Mouse (Mus musculus) cortical plate, adult 2 months (tissue): ENCODE measurements around the gene Pomgnt1. TPM values are rescaled to one million over a fixed set of nuclear protein-coding genes. Genes with fewer than 3 reads are reported as not detected.
A peak's percentile ranks its signal among the peaks of the same experiment; 100 is the strongest.

Experiments used
- H3K27ac ChIP-seq: fragments of 200-500 bp; 2 replicates; pipeline ENCODE4 v1.5.1; 2012; ENCODE audit warnings: low read length, control low read depth, inconsistent platforms; ENCODE audit not compliant: insufficient read depth
- H3K4me1 ChIP-seq: fragments of 200-500 bp; 2 replicates; pipeline ENCODE4 v1.6.1; 2011; ENCODE audit warnings: low read length; ENCODE audit not compliant: control insufficient read depth, insufficient read depth
- H3K4me3 ChIP-seq: fragments of 200-500 bp; 2 replicates; pipeline ENCODE4 v1.5.1; 2011; ENCODE audit warnings: mild to moderate bottlenecking, low read length, control low read depth; ENCODE audit not compliant: insufficient read depth
- CTCF ChIP-seq: fragments of 200-500 bp; IDR thresholded peaks from 2 replicates; pipeline ENCODE4 v1.5.1; 2011; ENCODE audit warnings: mild to moderate bottlenecking, control low read depth, low read length; ENCODE audit not compliant: insufficient read depth; ENCODE audit errors: extremely low read depth
- POLR2A ChIP-seq: fragments of 200-500 bp; IDR thresholded peaks from 2 replicates; pipeline ENCODE4 v1.6.1; 2011; ENCODE audit warnings: mild to moderate bottlenecking, low read length, control low read depth; ENCODE audit not compliant: insufficient read depth; ENCODE audit errors: extremely low read depth
- polyA plus RNA-seq: library from polyadenylated mRNA; depleted of rRNA; stranded (reverse); fragments of >200 nt; gene quantifications from 2 replicates; pipeline ENCODE4 v1.2.3, GENCODE M21; 2012

Gene Pomgnt1
- polyA plus RNA-seq, 1 experiment: 80.3 TPM

- Histone ChIP-seq H3K27ac (no peak within 1 kb of the TSS), H3K4me1 (no peaks in the 10 kb centered on the region)
- TF ChIP-seq CTCF (no peak), POLR2A (no peak)
Measured at GRCm38 (mm10) chr4:116167404-116167803, 43.8 kb downstream of the Pomgnt1 start, which contains the start of gene Tspan1. Gene Tspan1 (minus strand): TSS chr4:116167601.

DNA sequence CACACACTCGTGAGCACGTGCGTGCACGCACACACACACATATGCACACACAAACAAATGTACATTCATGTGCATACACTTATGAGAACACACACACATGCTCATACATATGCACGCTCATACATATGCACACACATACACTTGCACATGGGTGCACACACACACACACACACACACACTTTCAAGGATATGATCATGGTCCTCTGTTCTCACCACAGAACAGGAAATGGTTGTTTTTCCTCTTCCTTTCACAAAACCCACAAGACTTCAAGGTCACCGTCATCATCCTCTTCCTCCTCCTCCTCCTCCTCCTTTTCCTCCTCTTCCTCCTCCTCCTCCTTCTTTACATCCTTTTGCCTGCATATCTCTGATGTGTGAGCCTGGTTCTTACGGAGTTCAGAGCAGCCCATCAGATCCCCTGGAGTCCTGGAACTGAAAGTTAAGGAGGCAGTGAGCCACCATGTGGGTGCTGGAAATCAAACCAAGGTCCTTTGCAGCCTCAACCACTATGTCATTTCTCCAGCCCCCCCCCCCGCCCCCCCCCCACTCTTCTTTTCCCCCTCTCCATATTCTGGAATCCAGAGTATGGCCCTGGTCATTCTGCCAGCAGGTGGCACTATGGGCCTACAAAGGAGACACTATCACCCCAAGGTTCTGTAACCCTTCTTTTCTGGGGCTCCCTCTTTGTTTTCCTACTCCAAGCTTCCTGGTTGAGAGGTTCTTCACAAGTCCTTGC, 45.1 kb downstream of the Pomgnt1 start:
- Histone ChIP-seq H3K4me1 (no peaks in the 10 kb centered on the region), H3K4me3 (no peak overlapping the region), H3K27ac (no peak overlapping the region)
- TF ChIP-seq CTCF: peak; percentile 77
- TF ChIP-seq POLR2A: no peak

More at GRCm38 (mm10) chr4:116167404-116167803, 43.8 kb downstream of the Pomgnt1 start, which contains the start of gene Tspan1:
- no peak within 1 kb of the TSS for H3K4me3 ChIP-seq

DNA sequence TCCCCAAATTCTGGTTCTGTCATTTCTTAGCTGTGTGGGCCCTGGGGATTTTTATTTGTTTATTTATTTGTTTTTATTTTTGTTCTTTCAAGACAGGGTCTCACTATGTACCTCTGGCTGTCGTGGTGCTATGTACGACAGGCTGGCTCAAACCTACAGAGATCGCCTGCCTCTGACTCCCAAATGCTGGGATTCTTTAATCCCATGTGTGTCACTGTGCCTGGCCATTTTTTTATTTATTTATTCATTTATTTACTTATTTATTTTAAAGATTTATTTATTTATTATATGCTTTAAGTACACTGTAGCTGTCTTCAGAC, 45.7 kb downstream of the Pomgnt1 start:
- TF ChIP-seq CTCF (no peak), POLR2A (no peak)
- peaks cover 2% of the 10 kb centered on the region for H3K4me1 ChIP-seq
- H3K4me3 ChIP-seq: no peak overlapping the region
- no peak overlapping the region for H3K27ac ChIP-seq

GRCm38 (mm10) chr4:116173072-116173471, 49.4 kb downstream of the Pomgnt1 start, which contains the start of the genes 1700042G07Rik and Gm49337:
Gene 1700042G07Rik (plus strand): TSS chr4:116173372.
Gene Gm49337 (plus strand): TSS chr4:116173384.
- Histone ChIP-seq H3K4me1 (peaks cover 7% of the 10 kb centered on the region), H3K4me3 (no peak within 1 kb of the TSS), H3K27ac (no peak within 1 kb of the TSS)
- TF ChIP-seq CTCF (no peak), POLR2A (no peak)

GRCm38 (mm10) chr4:116173752-116174151, 50.1 kb downstream of the Pomgnt1 start:
- Histone ChIP-seq H3K4me3 (no peak overlapping the region), H3K27ac (no peak overlapping the region), H3K4me1 (peaks cover 7% of the 10 kb centered on the region)
- TF ChIP-seq POLR2A (no peak), CTCF (no peak)

DNA sequence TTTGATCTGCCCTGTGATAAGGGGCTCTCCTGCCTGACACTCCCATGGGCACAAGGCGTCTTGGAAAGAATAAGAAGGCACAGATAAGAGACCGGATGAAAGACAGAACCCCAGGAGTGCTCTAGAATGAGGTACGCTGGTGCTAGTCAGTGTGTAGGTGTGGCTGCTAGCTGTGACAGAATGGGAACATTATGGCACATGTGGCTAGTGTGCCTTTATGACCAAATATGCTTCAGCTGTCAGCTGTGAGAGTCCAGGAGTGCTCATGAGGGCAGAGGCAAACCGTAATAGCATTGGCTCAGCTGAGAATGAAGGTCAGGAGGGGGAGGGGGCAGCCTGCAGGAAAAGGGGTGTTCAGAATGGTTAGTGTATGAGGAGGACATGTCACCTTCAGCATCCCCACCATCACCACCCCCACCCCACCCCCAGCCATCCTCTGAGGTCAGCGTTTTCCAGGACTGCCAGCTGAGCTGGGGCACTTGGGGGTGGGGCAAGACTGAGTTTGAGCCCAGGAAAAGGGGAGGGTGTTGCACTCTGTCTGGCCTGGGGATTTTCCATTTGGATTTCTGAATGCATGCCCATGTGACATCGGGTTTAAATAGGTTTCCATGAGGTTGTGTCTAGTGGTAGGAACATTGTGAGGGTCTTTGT, 51.0 kb downstream of the Pomgnt1 start:
- H3K27ac ChIP-seq: 0 out of 2 replicates have a peak overlapping the region, but pooled peaks have one; percentile 73
- peaks cover 7% of the 10 kb centered on the region for H3K4me1 ChIP-seq
- H3K4me3 ChIP-seq: no peak overlapping the region
- TF ChIP-seq POLR2A (no peak), CTCF (no peak)

DNA sequence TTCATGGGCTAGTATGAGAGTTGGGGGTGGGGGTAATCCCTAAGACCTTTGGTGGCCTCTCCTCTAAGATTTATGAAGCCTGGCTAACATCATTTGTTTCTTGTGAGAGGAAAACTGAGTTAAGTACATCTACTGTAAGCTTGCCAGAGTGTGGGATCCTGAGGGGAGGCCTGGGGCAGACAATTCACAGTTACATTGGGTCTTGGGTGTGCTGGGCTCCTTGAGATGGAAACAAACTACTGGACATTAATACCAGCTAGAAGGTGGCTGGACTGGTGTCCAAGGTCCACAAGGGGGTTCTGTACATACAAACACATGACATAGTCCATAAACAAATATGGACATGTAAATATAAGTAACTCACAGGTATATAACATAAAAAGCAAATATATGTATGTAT, 51.5 kb downstream of the Pomgnt1 start:
- Histone ChIP-seq H3K27ac (peak overlapping the region; percentile 73; the same call in 1 of the 2 replicates), H3K4me3 (no peak overlapping the region), H3K4me1 (peaks cover 7% of the 10 kb centered on the region)
- TF ChIP-seq POLR2A: no peak
- TF ChIP-seq CTCF: no peak

DNA sequence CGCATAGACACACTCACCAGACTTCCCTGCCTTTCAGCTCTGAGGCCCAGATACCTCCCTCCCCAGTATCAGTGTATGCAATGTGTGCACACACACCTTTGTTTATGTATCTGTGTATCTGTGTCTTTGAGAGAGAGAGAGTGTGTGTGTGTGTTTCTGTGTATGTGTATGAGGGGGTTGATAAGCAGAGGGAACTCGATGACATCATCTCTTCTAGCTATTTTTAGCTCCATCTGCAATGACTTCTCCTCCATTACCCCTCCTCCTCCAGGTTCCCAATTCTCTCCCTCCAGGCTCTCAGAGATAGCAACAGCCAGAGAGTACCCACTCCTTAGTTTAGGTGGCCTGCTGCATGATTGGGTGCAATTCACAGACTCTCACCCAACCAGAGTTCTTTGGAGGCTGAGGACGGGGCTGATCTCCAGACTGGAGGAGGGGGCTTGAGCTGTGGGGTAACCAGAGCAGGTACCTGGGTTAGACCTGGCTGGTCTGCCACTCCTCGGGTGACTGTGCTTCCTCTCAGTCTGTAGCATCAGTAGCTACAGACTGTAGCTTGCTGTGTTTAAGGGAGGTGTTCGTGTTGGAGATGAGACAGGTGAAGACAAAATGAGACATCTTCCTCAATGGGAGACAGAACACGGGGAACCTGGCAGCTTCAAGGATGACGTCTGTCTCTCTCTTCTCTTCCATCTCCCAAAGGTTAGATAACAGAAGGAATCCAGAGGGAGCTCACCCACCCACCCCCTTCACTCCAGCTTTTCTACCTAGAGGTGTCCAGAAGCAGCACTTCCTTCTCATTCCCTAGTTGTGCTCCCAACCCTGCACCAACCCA, 52.3 kb downstream of the Pomgnt1 start:
- Histone ChIP-seq H3K4me1 (peaks cover 7% of the 10 kb centered on the region), H3K4me3 (peak overlapping the region; percentile 20), H3K27ac (peak overlapping the region; percentile 91)
- TF ChIP-seq POLR2A (peak; percentile 33; the same call in 1 of the 2 replicates), CTCF (no peak)

DNA sequence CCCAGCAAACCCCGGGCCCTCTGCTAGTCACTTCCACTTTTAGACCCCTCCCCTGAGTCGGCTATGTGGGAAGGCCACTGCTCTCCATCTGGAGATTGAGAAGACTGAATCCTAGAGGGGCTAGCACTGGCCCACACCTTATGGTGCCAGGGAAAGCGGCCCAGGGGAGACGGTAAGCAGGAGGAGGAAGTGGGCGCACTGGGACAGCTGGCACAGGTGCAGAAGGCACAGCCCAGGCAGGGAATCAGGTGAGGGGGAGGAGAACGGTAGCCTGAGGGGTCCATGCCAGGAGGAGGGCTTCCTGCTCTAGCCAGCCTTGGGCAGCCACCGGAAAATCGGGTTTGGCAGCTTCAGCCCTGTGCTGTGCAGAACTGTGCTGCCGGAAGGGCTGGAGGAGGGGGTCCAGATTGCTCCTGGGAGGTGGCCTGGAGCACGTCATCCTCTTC, 52.9 kb downstream of the Pomgnt1 start:
- Histone ChIP-seq H3K4me3 (peak overlapping the region; percentile 20), H3K27ac (peak overlapping the region; percentile 91), H3K4me1 (peaks cover 7% of the 10 kb centered on the region)
- TF ChIP-seq POLR2A (0 out of 2 replicates have a peak, but pooled peaks have one; percentile 42), CTCF (no peak)
